In genomic region chr17:85629396-85629795, GRCm38 (mm10) we compare ENCODE assay signal across 35 mouse cellular contexts. TPM values are rescaled to one million over a fixed set of nuclear protein-coding genes. Genes with fewer than 3 reads are reported as not detected.
"Had no signal": no experiment of that assay in that cellular context is flagged by ENCODE, and none has a peak within 500 bp of the region (broad histone marks: within the 10 kb centered on the region; RNA-seq: fewer than 3 reads in every experiment).

No protein-coding gene starts in this region.

- H3K4me2 ChIP-seq: heart, embryonic 11.5 days; heart, embryonic 13.5 days; heart, embryonic 15.5 days; hindbrain, embryonic 13.5 days; hindbrain, embryonic 15.5 days; kidney, embryonic 15.5 days; limb, embryonic 13.5 days; limb, embryonic 15.5 days; liver, embryonic 12.5 days had no signal

- H3K27ac ChIP-seq: heart, embryonic 13.5 days; heart, embryonic 15.5 days; hindbrain, embryonic 13.5 days; hindbrain, embryonic 15.5 days; hindbrain, postnatal 0 days; kidney, embryonic 15.5 days; kidney, postnatal 0 days; limb, embryonic 13.5 days; limb, embryonic 15.5 days; liver, embryonic 12.5 days; liver, embryonic 14.5 days had no signal

- H3K9me3 ChIP-seq: heart, embryonic 13.5 days; heart, embryonic 15.5 days; hindbrain, embryonic 13.5 days; hindbrain, embryonic 15.5 days; kidney, embryonic 15.5 days; limb, embryonic 13.5 days; limb, embryonic 15.5 days; liver, embryonic 12.5 days had no signal

- H3K4me1 ChIP-seq: heart, embryonic 13.5 days; heart, embryonic 15.5 days; hindbrain, embryonic 15.5 days; kidney, embryonic 15.5 days; limb, embryonic 13.5 days; limb, embryonic 15.5 days; liver, embryonic 12.5 days had no signal

- DNase-seq: gastrocnemius, postnatal 14 days; gastrocnemius, postnatal 36 days; heart, adult 18-20 months; heart, postnatal 14 days; heart, postnatal 36 days; kidney, adult 11 months; kidney, adult 2 months; kidney, adult 9 months; kidney, postnatal 14 days; kidney, postnatal 36 days; layer of hippocampus, adult 9-11 months; layer of hippocampus, postnatal 36 days had no signal

- H3K4me3 ChIP-seq: heart, embryonic 13.5 days; heart, embryonic 15.5 days; hindbrain, embryonic 13.5 days; hindbrain, embryonic 15.5 days; kidney, embryonic 15.5 days; limb, embryonic 13.5 days; limb, embryonic 15.5 days; liver, embryonic 12.5 days had no signal

- H3K36me3 ChIP-seq: heart, embryonic 13.5 days; heart, embryonic 15.5 days; hindbrain, embryonic 13.5 days; hindbrain, embryonic 15.5 days; kidney, embryonic 15.5 days; limb, embryonic 13.5 days; limb, embryonic 15.5 days; liver, embryonic 12.5 days had no signal

- H3K9ac ChIP-seq: heart, embryonic 13.5 days; heart, embryonic 15.5 days; hindbrain, embryonic 13.5 days; hindbrain, embryonic 15.5 days; kidney, embryonic 15.5 days; limb, embryonic 13.5 days; limb, embryonic 15.5 days; liver, embryonic 12.5 days; liver, embryonic 14.5 days had no signal

- ATAC-seq: intestine, embryonic 16.5 days; liver, embryonic 12.5 days had no signal

RNA-seq across cellular contexts. Expression of gene Six3, which starts 16.0 kb away (rescaled TPM):
- total RNA-seq: gastrocnemius, adult 18-20 months; gastrocnemius, adult 8-10 months; gastrocnemius, postnatal 14 days; gastrocnemius, postnatal 36 days; heart, adult 18-20 months; heart, adult 8-10 months; heart, postnatal 14 days; heart, postnatal 36 days; hematopoietic stem cell, adult 5-6 weeks; liver, adult 2 months had no signal
- polyA plus RNA-seq: gonadal fat pad, adult 2 months; heart, embryonic 11.5 days; heart, embryonic 13.5 days; heart, embryonic 15.5 days; heart, postnatal 0 days; intestine, embryonic 14.5 days; intestine, embryonic 16.5 days; kidney, adult 2 months; kidney, embryonic 15.5 days; kidney, postnatal 0 days; large intestine, adult 2 months; limb, embryonic 11.5 days; limb, embryonic 13.5 days; limb, embryonic 15.5 days; liver, adult 2 months; liver, embryonic 12.5 days had no signal

RNA-seq across cellular contexts. Expression of gene Six2, which starts 58.7 kb away (rescaled TPM):
- total RNA-seq: hematopoietic stem cell, adult 5-6 weeks; liver, adult 2 months had no signal
- polyA plus RNA-seq: gonadal fat pad, adult 2 months; large intestine, adult 2 months; liver, adult 2 months had no signal
